In genomic region chr10:34013241-34013640, GRCm38 (mm10) we compare ENCODE assay signal across 23 mouse cellular contexts. TPM values are rescaled to one million over a fixed set of nuclear protein-coding genes. Genes with fewer than 3 reads are reported as not detected.
DNase-seq lines count a peak whose midpoint lies in the region.
"Had no signal": no experiment of that assay in that cellular context is flagged by ENCODE, and none has a peak within 500 bp of the region (broad histone marks: within the 10 kb centered on the region; RNA-seq: fewer than 3 reads in every experiment).

No protein-coding gene starts in this region.

- DNase-seq in adrenal gland, adult 2 months = peak; percentile 72
- no peak for DNase-seq in adrenal gland, adult 18-20 months (ENCODE audit: low spot score in 2 of 2)
- DNase-seq in adrenal gland, adult 8-10 months = peak; percentile 36
- peak; percentile 33 to 49 for DNase-seq in adrenal gland, postnatal 36 days
- no peak for DNase-seq in left cerebral cortex, postnatal 36 days (ENCODE audit: low spot score in 2 of 2)
- DNase-seq in heart, adult 9 months (ENCODE audit: low spot score in 2 of 2) = no peak
- DNase-seq in gastrocnemius, adult 8-10 months (ENCODE audit: low spot score in 2 of 2) = no peak
- DNase-seq: cerebellum, adult 18-20 months; cerebellum, adult 9-11 months; cerebellum, postnatal 36 days; gastrocnemius, postnatal 10 days; heart, adult 18-20 months; heart, postnatal 14 days; kidney, adult 18-20 months had no signal

- intact Hi-C loops in left cerebral cortex, postnatal 36 days (cut with DNase I) = no loop called here

RNA-seq across cellular contexts. Expression of gene Rwdd1, which starts 6.2 kb away (rescaled TPM):
- 100 to 1,000 TPM in 1 of 2 experiments, 10 to 100 TPM in 1; 82.1 to 114 TPM for total RNA-seq in adrenal gland, adult 2 months (2021)
- 87.5 and 95.8 TPM in 2 replicates for polyA plus RNA-seq in adrenal gland, adult 2 months (2012; rRNA removed)
- total RNA-seq in adrenal gland, adult 18-20 months (2021) = 100 to 1,000 TPM in 1 of 2 experiments, 10 to 100 TPM in 1; 88.4 to 101 TPM
- total RNA-seq in adrenal gland, adult 8-10 months (2022) = 100 to 1,000 TPM in 2 of 4 experiments, 10 to 100 TPM in 2; 96.3 to 117 (median 103) TPM
- 100 to 1,000 TPM in 1 of 2 experiments, 10 to 100 TPM in 1; 99.1 to 102 TPM for total RNA-seq in adrenal gland, postnatal 36 days (2021)
- total RNA-seq in left cerebral cortex, postnatal 36 days (2021) = 100 to 1,000 TPM in 1 of 2 experiments, 10 to 100 TPM in 1; 94.4 to 104 TPM
- total RNA-seq in gastrocnemius, adult 8-10 months (2022) = 100 to 1,000 TPM; 173 to 185 (median 176) TPM

RNA-seq across cellular contexts. Expression of gene Trappc3l, which starts 24.2 kb away (rescaled TPM):
- total RNA-seq in adrenal gland, adult 2 months (2021) = not detected
- not detected in 2 replicates for polyA plus RNA-seq in adrenal gland, adult 2 months (2012; rRNA removed)
- total RNA-seq in adrenal gland, adult 18-20 months (2021) = not detected
- not detected for total RNA-seq in adrenal gland, adult 8-10 months (2022)
- total RNA-seq in adrenal gland, postnatal 36 days (2021) = not detected
- under 1 TPM; 0.34 to 0.62 TPM for total RNA-seq in left cerebral cortex, postnatal 36 days (2021)
- total RNA-seq in gastrocnemius, adult 8-10 months (2022) = not detected
- total RNA-seq: ES-E14; gastrocnemius, postnatal 10 days; gastrocnemius, postnatal 4 days; heart, adult 18-20 months; heart, postnatal 14 days; hematopoietic stem cell, adult 5-6 weeks had no signal
- polyA plus RNA-seq: embryonic facial prominence, embryonic 13.5 days; forebrain, embryonic 13.5 days; heart, embryonic 11.5 days; heart, embryonic 15.5 days; hindbrain, embryonic 14.5 days; intestine, embryonic 15.5 days had no signal

RNA-seq across cellular contexts. Expression of gene Calhm4, which starts 30.9 kb away (rescaled TPM):
- total RNA-seq in adrenal gland, adult 2 months (2021) = not detected
- polyA plus RNA-seq in adrenal gland, adult 2 months (2012; rRNA removed) = not detected in 2 replicates
- not detected for total RNA-seq in adrenal gland, adult 18-20 months (2021)
- not detected for total RNA-seq in adrenal gland, adult 8-10 months (2022)
- not detected for total RNA-seq in adrenal gland, postnatal 36 days (2021)
- total RNA-seq in left cerebral cortex, postnatal 36 days (2021) = not detected
- not detected for total RNA-seq in gastrocnemius, adult 8-10 months (2022)
- total RNA-seq: gastrocnemius, postnatal 10 days; gastrocnemius, postnatal 4 days; heart, adult 18-20 months; heart, postnatal 14 days; hematopoietic stem cell, adult 5-6 weeks had no signal
- polyA plus RNA-seq: embryonic facial prominence, embryonic 13.5 days; forebrain, embryonic 13.5 days; heart, embryonic 11.5 days; heart, embryonic 15.5 days; hindbrain, embryonic 14.5 days; intestine, embryonic 15.5 days had no signal

Comparison
In these comparisons a context has a peak if more than half of its experiments do, and no peak if none do; other contexts are left out.
1. DNase-seq: peak in adrenal gland, adult 2 months (single experiment), adrenal gland, adult 8-10 months (single experiment) and adrenal gland, postnatal 36 days (2 of 2); none in adrenal gland, adult 18-20 months (0 of 2), left cerebral cortex, postnatal 36 days (0 of 2), heart, adult 9 months (0 of 2) and gastrocnemius, adult 8-10 months (0 of 2).